Comparison of ENCODE assay signal across 10 mouse cellular contexts in the genomic region with DNA sequence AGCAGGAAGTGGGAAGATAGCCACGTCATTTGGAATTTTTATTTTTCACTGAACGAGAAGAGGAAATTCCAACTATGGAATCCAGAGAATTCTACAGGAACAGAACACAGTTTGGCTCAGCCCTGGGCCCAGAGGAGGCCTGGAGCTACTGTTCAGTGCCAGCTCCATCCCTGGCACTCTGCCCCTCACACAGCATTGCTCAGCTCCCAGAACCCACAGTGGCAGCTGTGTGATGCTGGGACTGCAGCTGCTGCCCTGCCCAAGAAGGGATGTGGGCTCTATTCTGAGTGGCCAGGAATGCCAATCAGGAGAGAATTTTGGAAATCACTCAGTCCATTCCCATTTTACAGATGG. TPM values are rescaled to one million over a fixed set of nuclear protein-coding genes. Genes with fewer than 3 reads are reported as not detected.
A peak's percentile ranks its signal among the peaks of the same experiment; 100 is the strongest.
DNase-seq lines count a peak whose midpoint lies in the region.
"Had no signal": no experiment of that assay in that cellular context is flagged by ENCODE, and none has a peak within 500 bp of the region (broad histone marks: within the 10 kb centered on the region; RNA-seq: fewer than 3 reads in every experiment).

No protein-coding gene starts in this region.

- DNase-seq in frontal cortex, postnatal 36 days (ENCODE audit: low spot score in 2 of 2), result peak; percentile 60 to 61
- DNase-seq in frontal cortex, postnatal 25 days (ENCODE audit: low spot score in 2 of 2), result no peak
- DNase-seq in lung, postnatal 14 days, result peak; percentile 23
- no peak for DNase-seq in lung, postnatal 25 days (ENCODE audit: low spot score)
- DNase-seq in layer of hippocampus, adult 8-10 months (ENCODE audit: low spot score in 2 of 2), result peak; percentile 66 to 75
- DNase-seq in right cerebral cortex, postnatal 36 days (ENCODE audit: low spot score in 2 of 2), result peak; percentile 52 to 65
- no peak for DNase-seq in adrenal gland, adult 2 months
- DNase-seq in spleen, postnatal 10 days (ENCODE audit: low spot score in 2 of 2), result no peak

RNA-seq across cellular contexts. Expression of a gene that starts 4.8 kb away (rescaled TPM):
- total RNA-seq in layer of hippocampus, adult 8-10 months (2022), result 1 to 10 TPM; 3.5 to 6.1 (median 4.1) TPM
- total RNA-seq in adrenal gland, adult 2 months (2021), result not detected
- polyA plus RNA-seq in adrenal gland, adult 2 months (2012; rRNA removed), result not detected in 2 replicates
- total RNA-seq: neutrophil, adult 5-6 weeks had no signal
- polyA plus RNA-seq: lung, embryonic 15.5 days had no signal

RNA-seq across cellular contexts. Expression of a gene that starts 12.1 kb away (rescaled TPM):
- 10 to 100 TPM; 29.9 to 40.1 (median 37.8) TPM for total RNA-seq in layer of hippocampus, adult 8-10 months (2022)
- total RNA-seq in adrenal gland, adult 2 months (2021), result 10 to 100 TPM; 11.0 to 14.7 TPM
- 20.7 and 23.0 TPM in 2 replicates for polyA plus RNA-seq in adrenal gland, adult 2 months (2012; rRNA removed)

RNA-seq across cellular contexts. Expression of a gene that starts 19.2 kb away (rescaled TPM):
- not detected for total RNA-seq in layer of hippocampus, adult 8-10 months (2022)
- total RNA-seq in adrenal gland, adult 2 months (2021), result not detected
- polyA plus RNA-seq in adrenal gland, adult 2 months (2012; rRNA removed), result not detected in 2 replicates
- polyA plus RNA-seq: lung, embryonic 15.5 days had no signal

RNA-seq across cellular contexts. Expression of a gene that starts 40.6 kb away (rescaled TPM):
- total RNA-seq in layer of hippocampus, adult 8-10 months (2022), result 10 to 100 TPM; 26.5 to 35.2 (median 31.9) TPM
- total RNA-seq in adrenal gland, adult 2 months (2021), result 10 to 100 TPM; 65.7 to 72.3 TPM
- 81.1 and 94.0 TPM in 2 replicates for polyA plus RNA-seq in adrenal gland, adult 2 months (2012; rRNA removed)

RNA-seq across cellular contexts. Expression of a gene that starts 48.8 kb away (rescaled TPM):
- total RNA-seq in layer of hippocampus, adult 8-10 months (2022), result 10 to 100 TPM; 68.8 to 80.6 (median 77.5) TPM
- total RNA-seq in adrenal gland, adult 2 months (2021), result 10 to 100 TPM; 35.6 to 41.8 TPM
- polyA plus RNA-seq in adrenal gland, adult 2 months (2012; rRNA removed), result 23.1 and 29.0 TPM in 2 replicates

Comparison
In these comparisons a context has a peak if more than half of its experiments do, and no peak if none do; other contexts are left out.
1. DNase-seq: peak in frontal cortex, postnatal 36 days (2 of 2), lung, postnatal 14 days (single experiment), layer of hippocampus, adult 8-10 months (2 of 2) and right cerebral cortex, postnatal 36 days (2 of 2); none in frontal cortex, postnatal 25 days (0 of 2), lung, postnatal 25 days (single experiment), adrenal gland, adult 2 months (single experiment) and spleen, postnatal 10 days (0 of 2).
2. RNA of a gene that starts 4.8 kb away (total RNA-seq): 3.5 to 6.1 TPM in layer of hippocampus, adult 8-10 months; not detected in adrenal gland, adult 2 months; every median in the first group is over 4 times any median in the second.